Mouse (Mus musculus): ENCODE data around the gene Tef. TPM values are rescaled to one million over a fixed set of nuclear protein-coding genes. Genes with fewer than 3 reads are reported as not detected.

Tef gene
- polyA plus RNA-seq, 1 experiment = 121 TPM

DNA sequence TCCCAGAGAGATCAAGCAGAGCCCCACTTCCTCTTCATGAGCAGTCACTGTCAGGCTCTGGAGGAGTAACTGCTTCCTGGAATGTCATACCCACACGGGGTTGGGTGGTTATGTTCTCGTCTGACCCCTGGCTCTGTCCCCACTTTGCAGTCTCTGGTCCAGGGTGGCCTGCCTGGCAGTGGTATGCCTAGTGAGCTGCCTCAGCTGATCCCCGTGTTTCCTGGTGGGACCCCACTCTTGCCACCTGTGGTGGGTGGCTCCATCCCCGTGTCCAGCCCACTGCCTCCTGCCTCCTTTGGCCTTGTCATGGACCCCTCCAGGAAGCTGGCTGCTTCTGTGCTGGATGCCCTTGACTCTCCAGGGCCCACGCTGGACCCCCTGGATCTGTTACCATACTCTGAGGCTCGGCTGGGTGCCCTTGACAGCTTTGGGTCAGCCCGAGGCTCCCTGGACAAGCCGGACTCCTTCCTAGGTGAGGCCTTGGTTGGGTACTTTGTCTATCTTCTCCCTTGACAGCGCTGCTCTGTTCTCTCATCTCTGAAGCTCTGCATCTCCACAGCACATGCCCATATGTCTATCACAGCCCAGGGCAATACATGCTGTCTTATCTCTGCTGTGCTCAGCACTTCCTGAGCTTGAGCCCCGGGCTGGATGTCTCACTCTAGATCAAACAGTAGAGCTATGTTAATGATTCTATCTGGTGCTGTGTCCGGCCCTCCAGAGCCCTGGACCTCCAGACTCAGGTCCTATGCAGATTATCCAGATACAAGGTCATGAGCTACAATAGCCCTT lies 25.4 kb upstream of the Tef start:
- TF ChIP-seq POLR2A (IDR thresholded peaks at IDR 0.05; ENCODE audit: low read depth, low read length) = no peak
- no peak for TF ChIP-seq CTCF (conservative IDR thresholded peaks at IDR 0.05; ENCODE audit: insufficient read depth, insufficient read length, low read depth, low read length)
- Histone ChIP-seq H3K36me3 (ENCODE audit: control insufficient read depth, insufficient read depth, low read length) (no peaks in the 10 kb centered on the region; the same call in 1 of the 2 replicates), H3K27ac (ENCODE audit: insufficient read depth, low read depth, low read length) (no peak overlapping the region), H3K4me3 (ENCODE audit: insufficient read depth, low read depth, low read length) (no peak overlapping the region), H3K4me1 (ENCODE audit: control insufficient read depth, insufficient read depth, low read length) (peaks cover 4% of the 10 kb centered on the region; the same call in 1 of the 2 replicates), H3K27me3 (replicated peaks; ENCODE audit: control insufficient read depth, insufficient read depth, low read length) (no peaks in the 10 kb centered on the region)
- WGBS = 79% methylated on average over 11 of the region's 11 CpGs
- no peak for DNase-seq

DNA sequence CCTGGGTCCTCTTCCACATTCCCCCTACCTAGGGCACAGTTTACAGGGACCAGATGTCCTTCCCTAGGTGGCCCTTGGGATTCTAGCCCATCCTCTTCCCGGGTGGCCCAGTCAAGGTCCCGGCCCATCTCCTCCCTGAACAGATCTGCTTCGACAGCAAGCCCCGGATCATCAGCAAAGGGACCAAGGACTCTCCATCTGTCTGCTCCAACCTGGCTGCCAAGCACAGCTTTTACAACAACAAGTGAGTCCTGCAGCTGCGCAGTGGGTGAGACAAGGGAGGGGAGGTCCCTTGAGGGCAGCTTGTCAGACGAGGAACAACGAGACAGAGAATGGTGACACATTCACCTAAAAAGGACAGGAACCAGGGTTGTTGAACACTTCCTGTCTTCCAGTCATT lies 20.4 kb upstream of the Tef start:
- Histone ChIP-seq H3K4me1 (ENCODE audit: control insufficient read depth, insufficient read depth, low read length) (no peaks in the 10 kb centered on the region), H3K27ac (ENCODE audit: insufficient read depth, low read depth, low read length) (no peak overlapping the region), H3K36me3 (ENCODE audit: control insufficient read depth, insufficient read depth, low read length) (no peaks in the 10 kb centered on the region; the same call in 1 of the 2 replicates), H3K4me3 (ENCODE audit: insufficient read depth, low read depth, low read length) (no peak overlapping the region), H3K27me3 (replicated peaks; ENCODE audit: control insufficient read depth, insufficient read depth, low read length) (no peaks in the 10 kb centered on the region)
- WGBS = 74% methylated on average over 7 of the region's 7 CpGs
- DNase-seq = no peak
- no peak for TF ChIP-seq CTCF (conservative IDR thresholded peaks at IDR 0.05; ENCODE audit: insufficient read depth, insufficient read length, low read depth, low read length)
- TF ChIP-seq POLR2A (IDR thresholded peaks at IDR 0.05; ENCODE audit: low read depth, low read length) = no peak

DNA sequence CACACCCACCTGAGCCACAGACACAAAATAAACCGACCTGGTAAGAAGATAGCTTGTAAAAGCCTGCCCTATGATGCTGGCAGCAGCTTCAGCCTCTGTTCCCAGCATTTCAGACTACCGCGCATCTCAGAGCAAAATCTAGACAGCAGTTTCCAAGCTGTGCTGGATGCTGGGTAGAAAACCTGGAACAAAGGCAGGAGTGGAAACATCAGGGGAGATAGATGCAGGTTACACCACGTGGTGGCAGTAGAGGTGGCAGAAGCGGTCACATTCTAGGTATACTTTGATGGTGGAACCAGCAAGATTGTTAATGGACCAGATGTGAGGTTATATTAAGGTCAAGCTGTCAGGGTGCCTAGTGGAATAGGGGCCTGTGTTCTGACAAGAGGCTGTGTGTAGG lies 17.5 kb upstream of the Tef start:
- no peaks in the 10 kb centered on the region for H3K36me3 ChIP-seq (ENCODE audit: control insufficient read depth, insufficient read depth, low read length)
- WGBS = 30% methylated on average over 5 of the region's 5 CpGs
- no peak for TF ChIP-seq POLR2A (IDR thresholded peaks at IDR 0.05; ENCODE audit: low read depth, low read length)
- peak; percentile 73 for TF ChIP-seq CTCF (conservative IDR thresholded peaks at IDR 0.05; ENCODE audit: insufficient read depth, insufficient read length, low read depth, low read length)
- no peak overlapping the region for H3K27ac ChIP-seq (ENCODE audit: insufficient read depth, low read depth, low read length)
- DNase-seq = peak; percentile 62
- no peak overlapping the region for H3K4me3 ChIP-seq (ENCODE audit: insufficient read depth, low read depth, low read length)
- no peaks in the 10 kb centered on the region for H3K4me1 ChIP-seq (ENCODE audit: control insufficient read depth, insufficient read depth, low read length)
- no peaks in the 10 kb centered on the region for H3K27me3 ChIP-seq (replicated peaks; ENCODE audit: control insufficient read depth, insufficient read depth, low read length)

DNA sequence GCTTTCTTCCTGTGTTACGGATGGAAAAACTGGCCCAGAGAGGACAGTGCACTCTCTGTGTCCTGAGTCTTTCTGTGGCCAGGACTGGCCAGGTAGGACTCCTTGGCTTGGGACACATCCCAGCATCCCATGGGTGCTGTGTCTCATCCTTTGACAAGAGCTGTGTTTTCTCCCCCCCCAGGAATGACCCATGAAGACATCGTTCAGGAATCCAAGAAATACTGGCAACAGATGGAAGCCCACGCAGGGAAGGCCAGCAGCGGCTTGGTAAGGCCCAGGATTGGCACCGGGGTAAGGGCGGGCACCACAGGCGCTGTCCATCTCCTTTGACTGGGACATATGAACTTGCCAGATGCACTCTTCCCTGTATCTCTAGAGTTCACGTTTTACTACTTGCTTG lies 16.5 kb upstream of the Tef start:
- 94% methylated on average over 8 of the region's 8 CpGs for WGBS
- no peak overlapping the region for H3K4me3 ChIP-seq (ENCODE audit: insufficient read depth, low read depth, low read length)
- no peaks in the 10 kb centered on the region for H3K4me1 ChIP-seq (ENCODE audit: control insufficient read depth, insufficient read depth, low read length)
- no peaks in the 10 kb centered on the region for H3K36me3 ChIP-seq (ENCODE audit: control insufficient read depth, insufficient read depth, low read length)
- no peak for DNase-seq
- H3K27me3 ChIP-seq (replicated peaks; ENCODE audit: control insufficient read depth, insufficient read depth, low read length) = no peaks in the 10 kb centered on the region
- no peak overlapping the region for H3K27ac ChIP-seq (ENCODE audit: insufficient read depth, low read depth, low read length)
- no peak for TF ChIP-seq CTCF (conservative IDR thresholded peaks at IDR 0.05; ENCODE audit: insufficient read depth, insufficient read length, low read depth, low read length)
- no peak for TF ChIP-seq POLR2A (IDR thresholded peaks at IDR 0.05; ENCODE audit: low read depth, low read length)

GRCm38 (mm10) chr15:81787525-81787924 lies 14.7 kb upstream of the Tef start:
- H3K4me3 ChIP-seq (ENCODE audit: insufficient read depth, low read depth, low read length) = no peak overlapping the region
- 94% methylated on average over 13 of the region's 13 CpGs for WGBS
- H3K36me3 ChIP-seq (ENCODE audit: control insufficient read depth, insufficient read depth, low read length) = no peaks in the 10 kb centered on the region
- TF ChIP-seq POLR2A (IDR thresholded peaks at IDR 0.05; ENCODE audit: low read depth, low read length) = no peak
- no peak for TF ChIP-seq CTCF (conservative IDR thresholded peaks at IDR 0.05; ENCODE audit: insufficient read depth, insufficient read length, low read depth, low read length)
- no peaks in the 10 kb centered on the region for H3K27me3 ChIP-seq (replicated peaks; ENCODE audit: control insufficient read depth, insufficient read depth, low read length)
- no peak for DNase-seq
- no peaks in the 10 kb centered on the region for H3K4me1 ChIP-seq (ENCODE audit: control insufficient read depth, insufficient read depth, low read length)
- no peak overlapping the region for H3K27ac ChIP-seq (ENCODE audit: insufficient read depth, low read depth, low read length)

GRCm38 (mm10) chr15:81792444-81792843 lies 9.8 kb upstream of the Tef start:
- no peaks in the 10 kb centered on the region for H3K27me3 ChIP-seq (replicated peaks; ENCODE audit: control insufficient read depth, insufficient read depth, low read length)
- DNase-seq = no peak
- TF ChIP-seq POLR2A (IDR thresholded peaks at IDR 0.05; ENCODE audit: low read depth, low read length) = no peak
- TF ChIP-seq CTCF (conservative IDR thresholded peaks at IDR 0.05; ENCODE audit: insufficient read depth, insufficient read length, low read depth, low read length) = no peak
- H3K4me3 ChIP-seq (ENCODE audit: insufficient read depth, low read depth, low read length) = no peak overlapping the region
- 94% methylated on average over 9 of the region's 9 CpGs for WGBS
- peaks cover 2% of the 10 kb centered on the region; the same call in 1 of the 2 replicates for H3K4me1 ChIP-seq (ENCODE audit: control insufficient read depth, insufficient read depth, low read length)
- no peaks in the 10 kb centered on the region for H3K36me3 ChIP-seq (ENCODE audit: control insufficient read depth, insufficient read depth, low read length)
- no peak overlapping the region for H3K27ac ChIP-seq (ENCODE audit: insufficient read depth, low read depth, low read length)

DNA sequence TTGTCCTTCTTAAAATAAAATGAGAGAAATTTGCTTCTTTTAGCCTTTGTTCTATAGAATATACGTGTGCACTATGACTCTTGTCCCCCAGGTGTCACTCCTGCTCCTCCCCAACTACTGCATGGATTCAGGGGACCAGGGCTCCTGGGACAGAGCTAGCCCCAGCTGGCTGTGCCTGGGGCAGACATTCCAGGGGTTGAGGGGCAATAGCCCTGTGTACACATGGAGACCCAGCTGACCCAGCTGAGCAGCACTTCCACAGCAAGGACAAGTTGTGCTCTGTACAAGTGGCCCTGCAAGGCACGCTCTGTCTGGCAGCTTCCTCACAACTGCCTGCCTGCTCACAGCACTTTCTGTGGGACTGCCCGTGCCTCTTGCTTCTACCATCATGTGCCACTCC lies 6.0 kb upstream of the Tef start:
- Histone ChIP-seq H3K27ac (ENCODE audit: insufficient read depth, low read depth, low read length) (peak overlapping the region; percentile 58), H3K27me3 (replicated peaks; ENCODE audit: control insufficient read depth, insufficient read depth, low read length) (no peaks in the 10 kb centered on the region), H3K4me3 (ENCODE audit: insufficient read depth, low read depth, low read length) (no peak overlapping the region), H3K36me3 (ENCODE audit: control insufficient read depth, insufficient read depth, low read length) (no peaks in the 10 kb centered on the region), H3K4me1 (ENCODE audit: control insufficient read depth, insufficient read depth, low read length) (peaks cover 25% of the 10 kb centered on the region)
- DNase-seq = peak; percentile 77
- 35% methylated on average over 3 of the region's 3 CpGs for WGBS
- TF ChIP-seq POLR2A (IDR thresholded peaks at IDR 0.05; ENCODE audit: low read depth, low read length) (no peak), CTCF (conservative IDR thresholded peaks at IDR 0.05; ENCODE audit: insufficient read depth, insufficient read length, low read depth, low read length) (peak; percentile 61)
